ENCODE assay signal across 10 mouse cellular contexts in the genomic region with DNA sequence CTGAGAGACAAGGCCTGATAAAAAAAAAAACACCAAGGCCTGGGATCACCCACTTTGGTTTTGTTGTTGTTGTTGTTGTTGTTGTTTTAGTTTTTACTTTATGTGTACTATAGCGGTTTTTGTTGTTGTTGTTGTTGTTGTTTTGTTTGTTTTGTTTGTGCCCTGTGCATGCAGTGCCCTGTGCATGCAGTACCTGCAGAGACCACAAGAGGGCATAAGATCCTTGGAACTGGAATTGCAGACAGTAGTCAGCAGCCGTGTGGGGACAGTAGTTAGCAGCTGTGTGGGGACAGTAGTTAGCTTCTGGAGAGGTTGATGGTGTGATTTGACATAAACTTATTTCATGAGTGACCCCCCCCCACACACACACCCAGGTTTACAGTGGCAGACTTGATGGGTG. TPM values are rescaled to one million over a fixed set of nuclear protein-coding genes. Genes with fewer than 3 reads are reported as not detected.
DNase-seq lines count a peak whose midpoint lies in the region; ATAC-seq and TF ChIP-seq lines count a peak whose summit lies in the region.
"Had no signal": no experiment of that assay in that cellular context is flagged by ENCODE, and none has a peak within 500 bp of the region (broad histone marks: within the 10 kb centered on the region; RNA-seq: fewer than 3 reads in every experiment).

No protein-coding gene starts in this region.

- H3K27me3 ChIP-seq in heart, embryonic 11.5 days (ENCODE audit: control insufficient read depth, insufficient read depth, low read length), result no peaks in the 10 kb centered on the region
- H3K27me3 ChIP-seq: Patski; stomach, embryonic 15.5 days had no signal

- H3K4me1 ChIP-seq in heart, embryonic 11.5 days (ENCODE audit: control insufficient read depth, insufficient read depth, low read length), result no peaks in the 10 kb centered on the region; the same call in 1 of the 2 replicates
- H3K4me1 ChIP-seq in ES-E14 (ENCODE audit: control insufficient read depth in 2 of 2, insufficient read depth in 2 of 2, low read length in 2 of 2, poor library complexity in 1 of 2), result peaks cover 0 to 12% of the 10 kb centered on the region in 2 experiments; a peak in 2 of 4 replicates

- H3K4me2 ChIP-seq in heart, embryonic 11.5 days, result no peak overlapping the region
- H3K4me2 ChIP-seq: stomach, embryonic 15.5 days had no signal

- peaks cover 25% of the 10 kb centered on the region for H3K36me3 ChIP-seq in heart, embryonic 11.5 days (ENCODE audit: control insufficient read depth, insufficient read depth, low read length)
- peaks cover 1% of the 10 kb centered on the region; the same call in 1 of the 2 replicates for H3K36me3 ChIP-seq in ES-E14 (ENCODE audit: control insufficient read depth, insufficient read depth, low read length, poor library complexity, severe bottlenecking)

- in situ Hi-C loops in ES-E14 (cut with MboI; ENCODE audit: low sequenced_read_pairs in 2 of 2, unreplicated experiment in 2 of 2), result no loop called here

- no peak overlapping the region for H3K4me3 ChIP-seq in heart, embryonic 11.5 days (ENCODE audit: low read depth, low read length)
- no peak overlapping the region for H3K4me3 ChIP-seq in ES-E14 (ENCODE audit: insufficient read depth in 1 of 2, low read depth in 1 of 2, low read length in 2 of 2, poor library complexity in 1 of 2, severe bottlenecking in 1 of 2)
- H3K4me3 ChIP-seq: stomach, embryonic 15.5 days had no signal

- H3K9me3 ChIP-seq in heart, embryonic 11.5 days (replicated peaks; ENCODE audit: control insufficient read depth, low read length), result no peaks in the 10 kb centered on the region; the same call in 1 of the 2 replicates
- no peaks in the 10 kb centered on the region for H3K9me3 ChIP-seq in ES-E14 (ENCODE audit: control insufficient read depth, insufficient read depth, low read depth, low read length)
- H3K9me3 ChIP-seq: stomach, embryonic 15.5 days had no signal

- peak; percentile 93 for DNase-seq in heart, adult 11 months
- no peak for DNase-seq in ES-E14 (ENCODE audit: low read depth, low spot score)
- peak; percentile 60 for DNase-seq in cerebellum, adult 9-11 months
- peak; percentile 73 to 92 for DNase-seq in kidney, postnatal 36 days
- peak; percentile 91 for DNase-seq in lung, postnatal 36 days
- DNase-seq in right cerebral cortex, adult 2 months (ENCODE audit: low spot score in 2 of 2), result peak; percentile 77 to 86

- no peak overlapping the region for H3K9ac ChIP-seq in heart, embryonic 11.5 days (ENCODE audit: low read depth, low read length)
- H3K9ac ChIP-seq in ES-E14 (ENCODE audit: insufficient read depth, low read depth, low read length, poor library complexity, severe bottlenecking), result no peak overlapping the region
- H3K9ac ChIP-seq: stomach, embryonic 15.5 days had no signal

- ATAC-seq in heart, embryonic 11.5 days (replicated peaks; ENCODE audit: insufficient number of reproducible peaks, low FRiP score, low TSS enrichment), result no peak
- ATAC-seq in frontal cortex, adult (ENCODE audit: low TSS enrichment), result peak; percentile 51; the same call in 1 of the 2 replicates
- ATAC-seq: Patski had no signal

- WGBS in heart, embryonic 11.5 days (ENCODE audit: insufficient replicate concordance), result 14% methylated on average over 2 of the region's 2 CpGs

- no peak overlapping the region for H3K27ac ChIP-seq in heart, embryonic 11.5 days (ENCODE audit: low read depth, low read length)
- no peak overlapping the region for H3K27ac ChIP-seq in ES-E14 (ENCODE audit: insufficient read depth, low read depth, low read length, poor library complexity, severe bottlenecking)
- H3K27ac ChIP-seq: stomach, embryonic 15.5 days had no signal

TF ChIP-seq in ES-E14, 5 proteins besides CTCF, POLR2A, EP300 and RAD21:
- TF ChIP-seq MAFK (IDR thresholded peaks at IDR 0.05; ENCODE audit: insufficient read depth, low read depth, low read length) (no peak), ZC3H11A (IDR thresholded peaks at IDR 0.05; ENCODE audit: borderline replicate concordance, low read depth, low read length) (0 out of 2 replicates have a peak, but pooled peaks have one; percentile 4), HCFC1 (IDR thresholded peaks at IDR 0.05; ENCODE audit: borderline replicate concordance, insufficient read depth, low read length) (no peak)

RNA-seq across cellular contexts. Expression of gene Hmgcl, which starts 8.0 kb away (rescaled TPM):
- 75.9 and 84.0 TPM in 2 replicates for polyA plus RNA-seq in heart, embryonic 11.5 days (2014; fragmentation: Nextera tagmentation; extraction: Ambion mirVana)
- 15.6 and 17.4 TPM in 2 replicates for total RNA-seq in ES-E14 (2012; rRNA removed)

RNA-seq across cellular contexts. Expression of gene Gale, which starts 9.3 kb away (rescaled TPM):
- 30.2 and 31.8 TPM in 2 replicates for polyA plus RNA-seq in heart, embryonic 11.5 days (2014; fragmentation: Nextera tagmentation; extraction: Ambion mirVana)
- total RNA-seq in ES-E14 (2012; rRNA removed), result 31.1 and 33.0 TPM in 2 replicates

RNA-seq across cellular contexts. Expression of gene Lypla2, which starts 18.2 kb away (rescaled TPM):
- polyA plus RNA-seq in heart, embryonic 11.5 days (2014; fragmentation: Nextera tagmentation; extraction: Ambion mirVana), result 68.6 and 71.5 TPM in 2 replicates
- total RNA-seq in ES-E14 (2012; rRNA removed), result 23.8 and 33.0 TPM in 2 replicates

RNA-seq across cellular contexts. Expression of gene Pithd1, which starts 32.8 kb away (rescaled TPM):
- 46.0 and 51.9 TPM in 2 replicates for polyA plus RNA-seq in heart, embryonic 11.5 days (2014; fragmentation: Nextera tagmentation; extraction: Ambion mirVana)
- total RNA-seq in ES-E14 (2012; rRNA removed), result 35.3 and 41.6 TPM in 2 replicates

RNA-seq across cellular contexts. Expression of gene Fuca1, which starts 33.7 kb away (rescaled TPM):
- 42.4 and 46.5 TPM in 2 replicates for polyA plus RNA-seq in heart, embryonic 11.5 days (2014; fragmentation: Nextera tagmentation; extraction: Ambion mirVana)
- total RNA-seq in ES-E14 (2012; rRNA removed), result 69.8 and 124 TPM in 2 replicates
